Mouse (Mus musculus): Measurements from ENCODE around the gene Glb1l.
A peak's percentile ranks its signal among the peaks of the same experiment; 100 is the strongest.

- TF ChIP-seq CTCF (IDR thresholded peaks at IDR 0.05; ENCODE audit: low read depth) = peak; percentile 46
- no peak for TF ChIP-seq EP300 (IDR thresholded peaks at IDR 0.05; ENCODE audit: low read depth)
Observed at GRCm38 (mm10) chr1:75182160-75182559, 28.5 kb downstream of the Glb1l start.
